Mouse (Mus musculus) forebrain, embryonic 11.5 days (tissue): ENCODE results near the gene Slc36a1. TPM values are rescaled to one million over a fixed set of nuclear protein-coding genes. Genes with fewer than 3 reads are reported as not detected.

Experiments used
- ATAC-seq: fragments of 200-750 bp; cut with Nextera tagmentation; replicated peaks from 2 replicates; pipeline ENCODE4 v1.8.0; 2017; ENCODE audit warnings: moderate TSS enrichment; ENCODE audit not compliant: low FRiP score
- DNase-seq: peaks from one replicate; pipeline ENCODE4 v3.0.0-alpha.2; 2017; ENCODE audit warnings: low spot score
- H3K27ac ChIP-seq: fragments of 300-500 bp; sonication (generic); 2 replicates; pipeline ENCODE4 v1.5.1; 2014; ENCODE audit warnings: low read depth, low read length
- H3K27me3 ChIP-seq: fragments of 300-500 bp; sonication (generic); 2 replicates; pipeline ENCODE4 v1.6.1; 2014; ENCODE audit warnings: mild to moderate bottlenecking, low read length, mixed read lengths; ENCODE audit not compliant: control insufficient read depth, insufficient read depth
- H3K36me3 ChIP-seq: fragments of 300-500 bp; sonication (generic); 2 replicates; pipeline ENCODE4 v1.6.1; 2014; ENCODE audit warnings: mild to moderate bottlenecking, low read length, moderate library complexity, mixed read lengths; ENCODE audit not compliant: control insufficient read depth, insufficient read depth
- H3K4me1 ChIP-seq: fragments of 300-500 bp; sonication (generic); replicated peaks from 2 replicates; pipeline ENCODE4 v1.6.1; 2014; ENCODE audit warnings: low read length, mixed read lengths; ENCODE audit not compliant: control insufficient read depth, insufficient read depth
- H3K4me2 ChIP-seq: fragments of 300-500 bp; sonication (generic); 2 replicates; pipeline ENCODE4 v1.6.1; 2014; ENCODE audit warnings: low read depth, mild to moderate bottlenecking, low read length, moderate library complexity, mixed read lengths; ENCODE audit not compliant: severe bottlenecking
- H3K4me3 ChIP-seq: fragments of 300-500 bp; sonication (generic); 2 replicates; pipeline ENCODE4 v1.5.1; 2014; ENCODE audit warnings: low read depth, low read length
- H3K9ac ChIP-seq: fragments of 300-500 bp; sonication (generic); 2 replicates; pipeline ENCODE4 v1.6.1; 2014; ENCODE audit warnings: low read length
- H3K9me3 ChIP-seq: fragments of 300-500 bp; sonication (generic); 2 replicates; pipeline ENCODE4 v1.6.1; 2016; ENCODE audit warnings: low read length, mixed read lengths; ENCODE audit not compliant: control insufficient read depth
- WGBS: fragments of 180-500 bp; shearing (Covaris S2); extraction: QIAGEN DNeasy Blood & Tissue Kit; methylation state at CpG from one replicate; pipeline ENCODE4 v1.1.7; 2014; 5-methylcytosine and 5-hydroxymethylcytosine counted together
- polyA plus RNA-seq: library from polyadenylated mRNA; unstranded; fragments of >200 nt; fragmentation: Nextera tagmentation; extraction: Ambion mirVana; gene quantifications from 2 replicates; pipeline ENCODE4 v1.2.1, GENCODE M21; 2014

Gene Slc36a1
- polyA plus RNA-seq, 1 experiment from 2014 or later, result 1.6 TPM

DNA sequence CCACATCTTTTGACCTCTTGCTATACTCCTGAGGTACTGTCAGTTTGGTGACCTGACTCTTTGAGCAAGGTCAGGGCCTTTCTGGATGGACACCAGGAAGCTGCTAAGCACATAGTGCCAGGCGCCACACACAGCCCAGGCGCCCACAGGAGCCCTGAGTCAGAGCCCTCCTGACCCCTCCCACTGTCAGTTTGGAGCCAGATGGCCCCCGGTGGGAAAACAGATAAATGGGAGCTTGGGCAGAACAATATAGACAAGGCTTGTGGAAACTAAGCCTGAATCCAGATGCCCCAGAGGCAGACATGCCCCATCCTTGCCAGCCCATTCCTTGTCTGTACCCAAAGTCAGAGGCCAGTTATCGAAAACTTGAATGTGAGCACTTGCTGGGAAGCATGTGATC, 30.6 kb downstream of the Slc36a1 start:
- H3K36me3 ChIP-seq, result no peaks in the 10 kb centered on the region
- 82% methylated on average over 4 of the region's 4 CpGs for WGBS
- H3K27me3 ChIP-seq, result no peaks in the 10 kb centered on the region
- H3K4me1 ChIP-seq, result no peaks in the 10 kb centered on the region
- H3K4me2 ChIP-seq, result no peak overlapping the region
- no peak overlapping the region for H3K27ac ChIP-seq
- H3K9me3 ChIP-seq, result no peaks in the 10 kb centered on the region
- no peak overlapping the region for H3K9ac ChIP-seq
- ATAC-seq, result no peak
- no peak for DNase-seq
- no peak overlapping the region for H3K4me3 ChIP-seq

GRCm38 (mm10) chr11:55236815-55237214, 32.7 kb downstream of the Slc36a1 start:
- H3K36me3 ChIP-seq, result no peaks in the 10 kb centered on the region
- H3K4me1 ChIP-seq, result no peaks in the 10 kb centered on the region
- no peak overlapping the region for H3K27ac ChIP-seq
- WGBS, result 78% methylated on average over 1 of the region's 1 CpGs
- H3K27me3 ChIP-seq, result no peaks in the 10 kb centered on the region
- no peak for DNase-seq
- H3K4me3 ChIP-seq, result no peak overlapping the region
- H3K9ac ChIP-seq, result no peak overlapping the region
- H3K9me3 ChIP-seq, result no peaks in the 10 kb centered on the region
- no peak for ATAC-seq
- no peak overlapping the region for H3K4me2 ChIP-seq

GRCm38 (mm10) chr11:55239496-55239895, 35.3 kb downstream of the Slc36a1 start:
- H3K9me3 ChIP-seq, result no peaks in the 10 kb centered on the region
- H3K4me2 ChIP-seq, result no peak overlapping the region
- H3K36me3 ChIP-seq, result no peaks in the 10 kb centered on the region
- no peak overlapping the region for H3K9ac ChIP-seq
- H3K4me1 ChIP-seq, result no peaks in the 10 kb centered on the region
- ATAC-seq, result no peak
- 83% methylated on average over 3 of the region's 3 CpGs for WGBS
- H3K27me3 ChIP-seq, result no peaks in the 10 kb centered on the region
- H3K4me3 ChIP-seq, result no peak overlapping the region
- DNase-seq, result no peak
- no peak overlapping the region for H3K27ac ChIP-seq

DNA sequence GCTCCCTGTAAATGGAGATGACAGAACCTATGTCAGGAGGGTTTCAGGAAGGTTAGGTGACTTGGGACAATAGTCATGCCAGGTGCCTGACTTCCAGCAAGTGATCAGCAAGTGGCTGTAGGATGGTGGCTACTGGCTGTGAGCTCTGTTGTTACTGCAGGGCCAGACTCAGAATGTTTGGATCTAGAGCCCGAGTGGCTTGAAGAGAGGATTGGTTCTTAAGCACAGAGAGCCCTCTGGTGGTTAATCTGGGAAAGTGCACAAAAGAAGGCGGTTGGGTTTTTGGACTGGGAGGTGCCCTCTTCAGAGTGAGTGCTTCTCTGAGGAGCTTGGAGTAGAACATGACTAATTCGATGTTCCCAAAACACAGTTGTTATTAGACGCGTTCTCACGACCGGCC, 36.4 kb downstream of the Slc36a1 start:
- Histone ChIP-seq H3K9me3 (no peaks in the 10 kb centered on the region), H3K27me3 (no peaks in the 10 kb centered on the region), H3K4me3 (no peak overlapping the region), H3K4me1 (no peaks in the 10 kb centered on the region), H3K27ac (no peak overlapping the region), H3K36me3 (no peaks in the 10 kb centered on the region), H3K9ac (no peak overlapping the region), H3K4me2 (no peak overlapping the region)
- peak; percentile 58 for DNase-seq
- 69% methylated on average over 7 of the region's 7 CpGs for WGBS
- ATAC-seq, result no peak

DNA sequence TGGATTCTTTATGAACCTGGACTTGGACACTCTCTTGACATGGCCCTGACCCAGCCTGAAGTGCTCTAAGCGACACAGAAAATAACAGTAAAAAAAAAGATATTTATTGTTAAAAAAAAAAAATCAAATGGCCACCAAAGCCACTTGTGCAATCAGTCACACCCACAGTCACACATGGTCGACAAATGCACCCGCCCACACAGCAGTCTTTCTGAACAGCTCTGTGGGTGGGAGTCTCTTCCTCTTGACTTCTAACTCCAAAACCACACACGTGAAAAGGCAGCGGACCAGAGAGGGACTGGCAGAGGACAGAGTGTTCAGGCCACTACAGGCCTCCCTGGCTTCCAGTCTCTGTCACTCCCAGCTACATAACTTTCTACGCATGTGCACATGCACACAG, 46.4 kb downstream of the Slc36a1 start:
- Histone ChIP-seq H3K4me1 (no peaks in the 10 kb centered on the region), H3K4me3 (no peak overlapping the region), H3K27ac (no peak overlapping the region), H3K4me2 (no peak overlapping the region), H3K9me3 (no peaks in the 10 kb centered on the region), H3K27me3 (no peaks in the 10 kb centered on the region), H3K9ac (no peak overlapping the region), H3K36me3 (no peaks in the 10 kb centered on the region)
- DNase-seq (no peak), ATAC-seq (no peak)
- WGBS, result 91% methylated on average over 6 of the region's 6 CpGs

- 91% methylated on average over 9 of the region's 9 CpGs for WGBS
Measured at GRCm38 (mm10) chr11:55253391-55253790, 49.2 kb downstream of the Slc36a1 start.

DNA sequence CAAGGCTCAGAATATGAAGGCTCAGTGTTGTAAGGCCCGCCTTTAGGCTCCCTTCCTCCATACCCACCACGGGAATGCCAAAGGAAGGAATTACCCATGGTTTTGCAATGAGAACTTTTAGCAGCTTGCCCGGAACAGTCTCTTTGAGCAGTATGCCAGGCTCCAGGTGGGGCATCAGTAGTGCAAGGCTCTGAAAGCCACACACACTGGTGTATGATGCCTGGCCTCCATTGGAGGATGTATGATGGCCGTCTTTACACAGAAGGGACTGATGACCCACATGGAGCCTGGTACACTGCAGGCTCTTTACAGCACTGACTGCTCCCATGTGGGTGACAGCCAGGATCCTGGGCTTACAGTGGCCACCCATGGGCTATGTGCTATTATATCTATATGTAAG, 57.0 kb downstream of the Slc36a1 start:
- 95% methylated on average over 4 of the region's 4 CpGs for WGBS
- H3K4me1 ChIP-seq, result no peaks in the 10 kb centered on the region

More at GRCm38 (mm10) chr11:55253391-55253790, 49.2 kb downstream of the Slc36a1 start:
- Histone ChIP-seq H3K27me3 (no peaks in the 10 kb centered on the region), H3K4me3 (no peak overlapping the region), H3K9ac (no peak overlapping the region), H3K9me3 (no peaks in the 10 kb centered on the region), H3K4me1 (no peaks in the 10 kb centered on the region), H3K4me2 (no peak overlapping the region), H3K27ac (no peak overlapping the region), H3K36me3 (no peaks in the 10 kb centered on the region)
- ATAC-seq, result no peak
- no peak for DNase-seq

GRCm38 (mm10) chr11:55262000-55262399, 57.9 kb downstream of the Slc36a1 start:
- no peak overlapping the region for H3K27ac ChIP-seq
- no peaks in the 10 kb centered on the region for H3K9me3 ChIP-seq
- 79% methylated on average over 5 of the region's 5 CpGs for WGBS
- ATAC-seq (no peak), DNase-seq (no peak)
- H3K9ac ChIP-seq, result no peak overlapping the region
- no peaks in the 10 kb centered on the region for H3K27me3 ChIP-seq
- H3K4me3 ChIP-seq, result no peak overlapping the region
- H3K4me1 ChIP-seq, result no peaks in the 10 kb centered on the region
- no peak overlapping the region for H3K4me2 ChIP-seq
- H3K36me3 ChIP-seq, result no peaks in the 10 kb centered on the region

More for the DNA sequence above, 57.0 kb downstream of the Slc36a1 start:
- DNase-seq, result no peak
- no peak overlapping the region for H3K27ac ChIP-seq
- no peak overlapping the region for H3K4me2 ChIP-seq
- no peaks in the 10 kb centered on the region for H3K9me3 ChIP-seq
- H3K27me3 ChIP-seq, result no peaks in the 10 kb centered on the region
- no peak overlapping the region for H3K4me3 ChIP-seq
- ATAC-seq, result no peak
- H3K9ac ChIP-seq, result no peak overlapping the region
- H3K36me3 ChIP-seq, result no peaks in the 10 kb centered on the region

DNA sequence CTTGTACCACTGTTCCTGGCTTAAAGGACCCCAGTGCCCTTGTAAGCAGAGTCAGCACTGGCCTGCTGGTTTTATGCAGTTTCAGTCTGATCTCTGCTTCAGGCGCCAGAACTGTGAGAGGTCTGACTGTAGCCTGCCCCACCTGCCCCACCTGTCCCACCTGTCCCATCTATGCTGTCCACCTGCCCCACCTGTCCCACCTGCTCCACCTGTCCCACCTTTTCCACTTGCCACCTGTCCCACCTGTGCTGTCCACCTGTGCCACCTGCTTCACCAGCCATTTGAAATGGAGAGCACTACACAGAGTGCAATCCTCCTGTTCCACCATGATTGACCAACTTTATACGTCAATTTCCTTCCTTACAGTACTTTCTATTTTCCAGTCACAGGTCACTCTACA, 60.2 kb downstream of the Slc36a1 start:
- Histone ChIP-seq H3K36me3 (no peaks in the 10 kb centered on the region), H3K4me1 (no peaks in the 10 kb centered on the region), H3K9me3 (no peaks in the 10 kb centered on the region), H3K27me3 (no peaks in the 10 kb centered on the region), H3K4me3 (no peak overlapping the region), H3K4me2 (no peak overlapping the region), H3K9ac (no peak overlapping the region), H3K27ac (no peak overlapping the region)
- no peak for DNase-seq
- WGBS, result 87% methylated on average over 2 of the region's 2 CpGs
- no peak for ATAC-seq
